Mouse (Mus musculus) heart, postnatal 25 days (tissue): ENCODE measurements around the gene Narf. TPM values are rescaled to one million over a fixed set of nuclear protein-coding genes. Genes with fewer than 3 reads are reported as not detected.

Experiments
- total RNA-seq, 2 experiments: library from RNA; stranded (reverse); gene quantifications; 2 replicates each; pipeline ENCODE4 v1.2.3; 2021

Gene Narf
- total RNA-seq, 2 experiments from 2014 or later, result 97.7 to 123 TPM

Other genes starting within 250 kb of the Narf start
- gene Csnk1d, start 245.9 kb upstream of the Narf start, total RNA-seq, result 10 to 100 TPM; 50.7 to 56.5 TPM
- gene Cd7, start 197.8 kb upstream of the Narf start, total RNA-seq, result under 1 TPM; 0.28 to 0.57 TPM
- not detected for gene Sectm1b, start 173.7 kb upstream of the Narf start, total RNA-seq
- not detected for gene Sectm1a, start 156.0 kb upstream of the Narf start, total RNA-seq
- gene Tex19.2, start 118.6 kb upstream of the Narf start, total RNA-seq, result not detected
- not detected for gene Tex19.1, start 91.1 kb upstream of the Narf start, total RNA-seq
- gene Uts2r, start 77.0 kb upstream of the Narf start, total RNA-seq, result under 1 TPM; 0.34 to 0.81 TPM
- 10 to 100 TPM; 10.2 to 11.0 TPM for gene Hexdc, start 32.8 kb upstream of the Narf start, total RNA-seq
- 10 to 100 TPM; 14.5 to 14.6 TPM for gene Ogfod3, start 32.5 kb upstream of the Narf start, total RNA-seq
- 1 to 10 TPM; 7.8 to 9.5 TPM for gene Cybc1, start 7.9 kb upstream of the Narf start, total RNA-seq
- gene Foxk2, start 22.7 kb downstream of the Narf start, total RNA-seq, result 10 to 100 TPM; 19.1 to 20.0 TPM
- gene Wdr45b, start 117.2 kb downstream of the Narf start, total RNA-seq, result 10 to 100 TPM; 32.5 to 34.2 TPM
- 1 to 10 TPM; 1.3 to 1.6 TPM for gene Rab40b, start 151.0 kb downstream of the Narf start, total RNA-seq
- gene Fn3krp, start 184.1 kb downstream of the Narf start, total RNA-seq, result 1 to 10 TPM; 7.4 to 7.8 TPM
- 10 to 100 TPM; 23.7 to 27.6 TPM for gene Fn3k, start 197.7 kb downstream of the Narf start, total RNA-seq
- gene Tbcd, start 214.7 kb downstream of the Narf start, total RNA-seq, result 10 to 100 TPM in 1 of 2 experiments, 1 to 10 TPM in 1; 10.0 to 11.5 TPM